Mouse (Mus musculus): ENCODE measurements around the gene Tifa. TPM values are rescaled to one million over a fixed set of nuclear protein-coding genes. Genes with fewer than 3 reads are reported as not detected.

Gene Tifa
- polyA plus RNA-seq, 1 experiment from 2014 or later, result 3.6 TPM

DNA sequence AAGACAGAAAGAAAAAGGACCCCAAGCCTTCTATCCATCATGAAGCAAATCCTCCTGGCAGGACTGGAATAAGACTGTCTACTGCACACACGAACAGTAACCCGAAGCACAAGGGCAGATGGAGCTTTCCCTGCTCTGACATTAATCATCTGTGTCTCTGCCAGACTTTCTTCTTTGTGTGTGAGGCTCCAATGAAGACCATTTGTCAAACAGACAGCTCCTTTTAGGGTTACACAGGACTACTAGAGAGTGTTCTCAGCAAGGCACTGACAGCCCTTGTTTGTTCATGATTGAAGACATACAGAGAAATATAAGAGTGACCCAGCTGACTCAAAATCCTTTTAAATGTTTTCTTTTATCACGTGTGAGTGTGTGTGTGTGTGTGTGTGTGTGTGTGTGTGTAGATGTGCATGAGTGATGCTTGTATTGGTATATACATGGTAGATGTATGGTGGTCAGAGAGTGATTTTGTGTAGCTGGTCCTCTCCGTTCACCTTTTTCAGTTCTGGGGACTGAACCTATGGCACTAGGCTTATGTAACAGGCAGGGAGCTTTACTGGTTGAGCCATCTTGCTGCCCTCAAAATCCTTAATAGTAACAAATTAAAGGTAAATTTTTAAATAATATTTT, 84.8 kb downstream of the Tifa start:
- Histone ChIP-seq H3K27me3 (ENCODE audit: control insufficient read depth, insufficient read depth, low read length) (no peaks in the 10 kb centered on the region), H3K9me3 (ENCODE audit: control insufficient read depth, low read length) (no peaks in the 10 kb centered on the region), H3K36me3 (ENCODE audit: control insufficient read depth, insufficient read depth, low read length) (no peaks in the 10 kb centered on the region), H3K9ac (ENCODE audit: low read length) (no peak overlapping the region), H3K4me2 (ENCODE audit: low read length) (no peak overlapping the region), H3K27ac (replicated peaks in 1 of 2; ENCODE audit: control insufficient read depth in 1 of 2, insufficient read depth in 1 of 2, low read depth in 2 of 2, low read length in 2 of 2) (no peak overlapping the region), H3K4me1 (ENCODE audit: control insufficient read depth in 2 of 2, insufficient read depth in 2 of 2, low read length in 2 of 2) (no peaks in the 10 kb centered on the region), H3K4me3 (ENCODE audit: control insufficient read depth in 1 of 2, insufficient read depth in 1 of 2, low read depth in 1 of 2, low read length in 2 of 2) (no peak overlapping the region)
- no peak for ATAC-seq (ENCODE audit: insufficient number of reproducible peaks, insufficient read depth, low FRiP score, low read depth)
- WGBS, result 54% methylated on average over 4 of the region's 4 CpGs

GRCm38 (mm10) chr3:127875059-127875458, 85.5 kb downstream of the Tifa start:
- WGBS, result 86% methylated on average over 7 of the region's 7 CpGs
- ATAC-seq (ENCODE audit: insufficient number of reproducible peaks, insufficient read depth, low FRiP score, low read depth), result no peak
- Histone ChIP-seq H3K9me3 (ENCODE audit: control insufficient read depth, low read length) (no peaks in the 10 kb centered on the region), H3K4me3 (ENCODE audit: control insufficient read depth in 1 of 2, insufficient read depth in 1 of 2, low read depth in 1 of 2, low read length in 2 of 2) (no peak overlapping the region), H3K4me2 (ENCODE audit: low read length) (no peak overlapping the region), H3K27me3 (ENCODE audit: control insufficient read depth, insufficient read depth, low read length) (no peaks in the 10 kb centered on the region), H3K27ac (replicated peaks in 1 of 2; ENCODE audit: control insufficient read depth in 1 of 2, insufficient read depth in 1 of 2, low read depth in 2 of 2, low read length in 2 of 2) (no peak overlapping the region), H3K9ac (ENCODE audit: low read length) (no peak overlapping the region), H3K36me3 (ENCODE audit: control insufficient read depth, insufficient read depth, low read length) (no peaks in the 10 kb centered on the region), H3K4me1 (ENCODE audit: control insufficient read depth in 2 of 2, insufficient read depth in 2 of 2, low read length in 2 of 2) (no peaks in the 10 kb centered on the region)

- H3K4me1 ChIP-seq (ENCODE audit: control insufficient read depth in 2 of 2, insufficient read depth in 2 of 2, low read length in 2 of 2), result no peaks in the 10 kb centered on the region
- no peak for ATAC-seq (ENCODE audit: insufficient number of reproducible peaks, insufficient read depth, low FRiP score, low read depth)
- no peak overlapping the region for H3K4me3 ChIP-seq (ENCODE audit: control insufficient read depth in 1 of 2, insufficient read depth in 1 of 2, low read depth in 1 of 2, low read length in 2 of 2)
- no peak overlapping the region for H3K27ac ChIP-seq (replicated peaks in 1 of 2; ENCODE audit: control insufficient read depth in 1 of 2, insufficient read depth in 1 of 2, low read depth in 2 of 2, low read length in 2 of 2)
- no peaks in the 10 kb centered on the region for H3K27me3 ChIP-seq (ENCODE audit: control insufficient read depth, insufficient read depth, low read length)
- no peak overlapping the region for H3K4me2 ChIP-seq (ENCODE audit: low read length)
- no peak overlapping the region for H3K9ac ChIP-seq (ENCODE audit: low read length)
- H3K36me3 ChIP-seq (ENCODE audit: control insufficient read depth, insufficient read depth, low read length), result no peaks in the 10 kb centered on the region
- WGBS, result 95% methylated on average over 2 of the region's 2 CpGs
- no peaks in the 10 kb centered on the region for H3K9me3 ChIP-seq (ENCODE audit: control insufficient read depth, low read length)
Observed at GRCm38 (mm10) chr3:127875509-127875908, 85.9 kb downstream of the Tifa start.

DNA sequence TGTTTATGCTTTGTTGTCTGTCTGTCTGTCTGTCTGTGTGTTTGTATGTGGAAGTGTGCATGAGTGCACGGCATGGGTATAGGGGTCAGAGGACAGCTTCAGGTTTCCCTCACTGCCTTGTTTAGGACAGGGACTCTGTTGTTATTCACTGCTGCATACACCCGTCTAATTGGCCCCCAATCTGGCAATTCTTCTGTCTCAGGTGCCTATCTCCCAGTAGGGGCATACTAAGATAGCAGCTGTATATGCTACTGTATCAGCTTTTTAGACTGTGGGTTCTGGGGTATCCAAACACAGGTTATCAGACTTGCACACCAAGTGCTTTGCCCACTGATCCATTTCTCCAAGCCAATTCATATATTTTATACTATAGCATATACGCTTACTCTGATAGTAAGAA, 90.4 kb downstream of the Tifa start:
- 92% methylated on average over 3 of the region's 3 CpGs for WGBS
- ATAC-seq (ENCODE audit: insufficient number of reproducible peaks, insufficient read depth, low FRiP score, low read depth), result no peak
- H3K27me3 ChIP-seq (ENCODE audit: control insufficient read depth, insufficient read depth, low read length), result no peaks in the 10 kb centered on the region
- no peaks in the 10 kb centered on the region for H3K9me3 ChIP-seq (ENCODE audit: control insufficient read depth, low read length)
- H3K9ac ChIP-seq (ENCODE audit: low read length), result no peak overlapping the region
- no peak overlapping the region for H3K4me2 ChIP-seq (ENCODE audit: low read length)
- no peaks in the 10 kb centered on the region for H3K36me3 ChIP-seq (ENCODE audit: control insufficient read depth, insufficient read depth, low read length)
- H3K4me3 ChIP-seq (ENCODE audit: control insufficient read depth in 1 of 2, insufficient read depth in 1 of 2, low read depth in 1 of 2, low read length in 2 of 2), result no peak overlapping the region
- no peak overlapping the region for H3K27ac ChIP-seq (replicated peaks in 1 of 2; ENCODE audit: control insufficient read depth in 1 of 2, insufficient read depth in 1 of 2, low read depth in 2 of 2, low read length in 2 of 2)
- peaks cover 0 to 7% of the 10 kb centered on the region in 2 experiments; a peak in 2 of 4 replicates for H3K4me1 ChIP-seq (ENCODE audit: control insufficient read depth in 2 of 2, insufficient read depth in 2 of 2, low read length in 2 of 2)

GRCm38 (mm10) chr3:127881684-127882083, 92.1 kb downstream of the Tifa start:
- no peak for ATAC-seq (ENCODE audit: insufficient number of reproducible peaks, insufficient read depth, low FRiP score, low read depth)
- Histone ChIP-seq H3K9me3 (ENCODE audit: control insufficient read depth, low read length) (no peaks in the 10 kb centered on the region), H3K4me2 (ENCODE audit: low read length) (no peak overlapping the region), H3K27me3 (ENCODE audit: control insufficient read depth, insufficient read depth, low read length) (no peaks in the 10 kb centered on the region), H3K4me1 (ENCODE audit: control insufficient read depth in 2 of 2, insufficient read depth in 2 of 2, low read length in 2 of 2) (peaks cover 0 to 7% of the 10 kb centered on the region in 2 experiments; a peak in 2 of 4 replicates), H3K36me3 (ENCODE audit: control insufficient read depth, insufficient read depth, low read length) (no peaks in the 10 kb centered on the region), H3K27ac (replicated peaks in 1 of 2; ENCODE audit: control insufficient read depth in 1 of 2, insufficient read depth in 1 of 2, low read depth in 2 of 2, low read length in 2 of 2) (no peak overlapping the region), H3K9ac (ENCODE audit: low read length) (no peak overlapping the region), H3K4me3 (ENCODE audit: control insufficient read depth in 1 of 2, insufficient read depth in 1 of 2, low read depth in 1 of 2, low read length in 2 of 2) (no peak overlapping the region)
- 25% methylated on average over 2 of the region's 2 CpGs for WGBS

Other genes with a start within 250 kb of the Tifa start
- 58.0 and 58.2 TPM in 2 replicates for gene Larp7, start 236.5 kb upstream of the Tifa start, polyA plus RNA-seq (2014; fragmentation: Nextera tagmentation; extraction: Ambion mirVana)
- gene Zgrf1, start 236.3 kb upstream of the Tifa start, polyA plus RNA-seq (2014; fragmentation: Nextera tagmentation; extraction: Ambion mirVana), result 8.8 and 9.5 TPM in 2 replicates
- not detected in 2 replicates for gene Neurog2, start 156.7 kb upstream of the Tifa start, polyA plus RNA-seq (2014; fragmentation: Nextera tagmentation; extraction: Ambion mirVana)
- 1.2 and 2.0 TPM in 2 replicates for gene Alpk1, start 9.3 kb upstream of the Tifa start, polyA plus RNA-seq (2014; fragmentation: Nextera tagmentation; extraction: Ambion mirVana)
- gene Ap1ar, start 47.7 kb downstream of the Tifa start, polyA plus RNA-seq (2014; fragmentation: Nextera tagmentation; extraction: Ambion mirVana), result 26.2 and 30.4 TPM in 2 replicates
- gene Fam241a, start 106.5 kb downstream of the Tifa start, polyA plus RNA-seq (2014; fragmentation: Nextera tagmentation; extraction: Ambion mirVana), result 10.2 and 10.3 TPM in 2 replicates